Mouse (Mus musculus): ENCODE measurements at regions not wholly inside any gene's neighbourhood (a gene's known extent, or its start where the extent isn't known, plus 50 kb on each side); places are given as distances from the start of the nearest gene placed in this dataset.
A peak's percentile ranks its signal among the peaks of the same experiment; 100 is the strongest.

- peak in 1 of 2 experiments; percentile 0 for DNase-seq
Measured at GRCm38 (mm10) chrX:4440381-4440780, 69.9 kb downstream of the Btbd35f17 start.

All from cerebellum, postnatal 14 days (tissue).